Mouse (Mus musculus): ENCODE results near the gene Armc2.

DNA sequence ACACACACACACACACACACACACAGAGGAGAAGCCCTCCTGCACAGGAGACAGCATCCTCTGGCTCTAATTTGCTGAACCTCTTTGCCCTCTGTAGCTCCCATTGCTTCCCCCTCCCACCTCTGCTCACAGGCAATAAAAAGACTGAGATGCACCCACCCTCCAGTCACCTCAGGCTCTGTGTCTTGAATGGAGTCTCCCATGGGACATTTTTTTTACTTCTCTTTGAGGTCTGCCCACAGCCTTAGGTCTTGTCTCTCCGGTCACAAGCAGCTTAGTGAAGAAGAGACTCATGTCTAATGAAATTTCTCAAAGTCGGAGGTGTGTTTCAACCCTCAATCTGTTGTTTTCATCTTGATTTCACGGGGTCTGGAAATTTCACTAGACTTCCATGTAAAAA lies 29.3 kb downstream of the Armc2 start:
- TF ChIP-seq CTCF (conservative IDR thresholded peaks at IDR 0.05; ENCODE audit: low read length) (no peak), POU5F1 (IDR thresholded peaks at IDR 0.05; ENCODE audit: borderline replicate concordance, low read length) (no peak)
